Mouse (Mus musculus): ENCODE results near the gene Gm13276. TPM values are rescaled to one million over a fixed set of nuclear protein-coding genes. Genes with fewer than 3 reads are reported as not detected.

Gene Gm13276
- polyA plus RNA-seq (2012; ENCODE audit: low replicate concordance), result not detected in 2 replicates

GRCm38 (mm10) chr4:88785409-88785808 lies at the start of gene Gm13276:
TSS of gene Gm13276 (plus strand) at chr4:88785709.

GRCm38 (mm10) chr4:88754818-88755340 lies 30.6 kb upstream of the Gm13276 start, which contains the start of gene Gm13271:
TSS of gene Gm13271 (plus strand) at chr4:88754868.

GRCm38 (mm10) chr4:88759610-88760268 lies 25.8 kb upstream of the Gm13276 start, which contains the start of gene Gm13283:
TSS of gene Gm13283 (plus strand) at chr4:88760119.

GRCm38 (mm10) chr4:88773534-88773933 lies 12.0 kb upstream of the Gm13276 start, which contains the start of gene Gm13290:
TSS of gene Gm13290 (plus strand) at chr4:88773834.

GRCm38 (mm10) chr4:88776622-88777021 lies 8.9 kb upstream of the Gm13276 start, which contains the start of gene Gm13289:
TSS of gene Gm13289 (plus strand) at chr4:88776922.

GRCm38 (mm10) chr4:88779550-88779949 lies 6.0 kb upstream of the Gm13276 start, which contains the start of gene Gm13272:
TSS of gene Gm13272 (plus strand) at chr4:88779850.

GRCm38 (mm10) chr4:88781831-88782230 lies 3.7 kb upstream of the Gm13276 start, which contains the start of gene Ifnz:
TSS of gene Ifnz (plus strand) at chr4:88782131.

GRCm38 (mm10) chr4:88788402-88788801 lies 2.9 kb downstream of the Gm13276 start, which contains the start of gene Gm13277:
TSS of gene Gm13277 (plus strand) at chr4:88788632.

GRCm38 (mm10) chr4:88791250-88791649 lies 5.7 kb downstream of the Gm13276 start, which contains the start of gene Gm13278:
TSS of gene Gm13278 (plus strand) at chr4:88791550.

GRCm38 (mm10) chr4:88793936-88794675 lies 8.6 kb downstream of the Gm13276 start, which contains the start of gene Gm13275:
TSS of gene Gm13275 (plus strand) at chr4:88794487.

GRCm38 (mm10) chr4:88797097-88797496 lies 11.6 kb downstream of the Gm13276 start, which contains the start of gene Gm13279:
TSS of gene Gm13279 (plus strand) at chr4:88797397.

GRCm38 (mm10) chr4:88799365-88799764 lies 13.9 kb downstream of the Gm13276 start, which contains the start of gene Gm13285:
TSS of gene Gm13285 (plus strand) at chr4:88799665.

GRCm38 (mm10) chr4:88802954-88803353 lies 17.4 kb downstream of the Gm13276 start, which contains the start of gene Gm13287:
TSS of gene Gm13287 (plus strand) at chr4:88803254.

GRCm38 (mm10) chr4:88805231-88805630 lies 19.7 kb downstream of the Gm13276 start, which contains the start of gene Gm13288:
TSS of gene Gm13288 (plus strand) at chr4:88805531.

GRCm38 (mm10) chr4:88815928-88816327 lies 30.4 kb downstream of the Gm13276 start, which contains the start of gene Ifna7:
TSS of gene Ifna7 (plus strand) at chr4:88816228.

GRCm38 (mm10) chr4:88819659-88820058 lies 34.1 kb downstream of the Gm13276 start, which contains the start of gene Ifna11:
TSS of gene Ifna11 (plus strand) at chr4:88819959.

GRCm38 (mm10) chr4:88827116-88827515 lies 41.6 kb downstream of the Gm13276 start, which contains the start of gene Ifna6:
TSS of gene Ifna6 (plus strand) at chr4:88827416.

GRCm38 (mm10) chr4:88835225-88835624 lies 49.7 kb downstream of the Gm13276 start, which contains the start of gene Ifna5:
TSS of gene Ifna5 (plus strand) at chr4:88835525.

Data from leukemia stem cell, adult 10-12 weeks (primary cell).